Mouse (Mus musculus): Measurements from ENCODE around the gene Akap13.
A peak's percentile ranks its signal among the peaks of the same experiment; 100 is the strongest.

Akap13 gene

DNA sequence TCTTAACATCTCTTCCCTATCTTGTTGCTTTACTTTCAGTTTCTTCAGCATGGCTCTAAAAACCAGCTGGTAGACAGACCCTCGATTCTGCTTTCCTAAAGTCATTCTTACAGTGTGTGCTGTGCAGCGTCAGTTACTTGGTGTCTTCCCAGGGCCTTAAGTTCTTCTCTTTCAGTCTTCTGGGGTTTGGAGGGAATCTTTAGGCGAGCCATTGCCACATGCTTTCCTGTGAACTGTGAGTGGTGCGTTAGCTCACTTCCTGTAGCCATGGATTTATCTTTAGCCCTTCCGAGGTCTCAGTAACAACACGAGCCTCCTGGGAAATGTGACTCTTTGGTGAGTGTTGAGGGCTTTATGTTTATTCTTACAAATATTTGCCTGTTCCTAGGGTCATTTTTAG is 214.1 kb downstream of the Akap13 start:
- DNase-seq (ENCODE audit: low spot score) = no peak

DNA sequence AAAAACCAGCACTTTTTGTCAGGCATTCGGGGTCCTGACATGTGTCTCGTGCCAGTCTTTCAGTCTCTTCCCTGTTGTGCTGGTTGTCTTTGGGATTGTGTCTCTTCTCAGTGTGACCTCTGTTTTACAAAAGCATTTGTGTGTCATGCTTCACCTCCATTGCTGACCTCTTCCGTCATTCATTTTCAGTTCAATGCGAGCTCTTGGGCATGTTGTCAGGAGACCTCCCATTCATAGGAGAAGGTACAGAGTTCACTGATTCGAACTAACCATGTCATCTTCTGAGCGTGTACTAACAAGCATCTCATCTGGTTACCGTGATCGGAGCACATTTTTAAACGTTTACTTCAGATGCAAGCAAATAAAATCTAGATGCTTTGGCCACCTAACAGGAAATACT is 224.3 kb downstream of the Akap13 start:
- no peak for DNase-seq (ENCODE audit: low spot score)

DNA sequence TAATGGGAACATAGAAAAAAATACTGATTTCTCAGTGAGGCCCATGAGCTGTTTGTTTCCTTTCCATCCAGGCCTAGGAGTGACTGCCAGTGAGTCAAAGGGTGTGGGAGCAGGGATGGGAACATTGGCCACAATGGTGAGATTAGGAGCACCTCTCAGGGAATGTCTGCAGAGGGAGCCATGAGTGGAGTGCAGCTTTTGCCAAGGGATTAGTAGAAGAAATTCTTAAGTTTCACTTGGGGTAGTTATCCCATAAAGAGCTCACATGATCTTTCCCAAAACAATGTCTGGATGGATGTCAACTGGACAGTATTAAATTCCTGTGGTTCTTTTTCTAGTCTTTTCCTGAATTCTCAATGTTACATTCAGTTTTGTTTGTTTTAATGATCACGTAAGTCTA is 227.6 kb downstream of the Akap13 start:
- DNase-seq (ENCODE audit: low spot score) = no peak

DNA sequence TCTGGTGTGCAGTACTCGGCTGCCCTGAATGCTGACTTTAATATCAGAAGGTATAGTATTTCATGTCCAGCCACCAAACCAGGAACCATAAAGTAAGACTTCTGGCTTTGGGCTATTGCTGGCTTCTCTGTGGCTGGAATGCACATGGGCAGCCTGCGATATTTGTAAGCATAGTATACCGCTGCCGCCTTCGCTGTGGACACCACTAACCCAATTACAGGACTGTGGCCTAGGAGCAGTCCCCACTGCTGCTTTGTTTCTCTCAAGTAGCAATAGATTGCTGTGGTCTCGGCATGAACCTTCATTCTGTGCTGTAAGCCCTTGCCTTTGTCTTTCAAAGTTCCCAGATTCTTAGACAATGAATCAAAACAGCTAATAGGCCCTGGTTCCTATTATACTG is 228.1 kb downstream of the Akap13 start:
- no peak for DNase-seq (ENCODE audit: low spot score)

DNA sequence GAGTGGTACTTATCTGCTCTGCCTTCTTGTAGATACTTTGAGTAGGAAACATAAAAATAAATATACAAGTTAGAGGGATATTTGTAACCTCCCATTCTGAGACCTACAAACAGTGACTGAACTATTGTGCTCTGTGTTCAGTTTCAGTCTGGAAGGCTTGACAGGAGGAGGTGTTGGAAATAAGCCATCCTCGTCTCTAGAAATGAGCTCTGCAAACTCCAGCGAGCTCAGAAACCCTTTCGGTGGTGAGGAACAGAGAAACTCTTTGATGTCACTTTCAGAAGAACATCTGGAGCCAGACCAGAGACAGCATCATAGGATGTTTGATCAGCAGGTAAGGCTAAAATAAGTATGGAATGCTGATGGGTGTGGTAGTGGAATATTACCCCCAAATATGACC is 229.6 kb downstream of the Akap13 start:
- no peak for DNase-seq (ENCODE audit: low spot score)

DNA sequence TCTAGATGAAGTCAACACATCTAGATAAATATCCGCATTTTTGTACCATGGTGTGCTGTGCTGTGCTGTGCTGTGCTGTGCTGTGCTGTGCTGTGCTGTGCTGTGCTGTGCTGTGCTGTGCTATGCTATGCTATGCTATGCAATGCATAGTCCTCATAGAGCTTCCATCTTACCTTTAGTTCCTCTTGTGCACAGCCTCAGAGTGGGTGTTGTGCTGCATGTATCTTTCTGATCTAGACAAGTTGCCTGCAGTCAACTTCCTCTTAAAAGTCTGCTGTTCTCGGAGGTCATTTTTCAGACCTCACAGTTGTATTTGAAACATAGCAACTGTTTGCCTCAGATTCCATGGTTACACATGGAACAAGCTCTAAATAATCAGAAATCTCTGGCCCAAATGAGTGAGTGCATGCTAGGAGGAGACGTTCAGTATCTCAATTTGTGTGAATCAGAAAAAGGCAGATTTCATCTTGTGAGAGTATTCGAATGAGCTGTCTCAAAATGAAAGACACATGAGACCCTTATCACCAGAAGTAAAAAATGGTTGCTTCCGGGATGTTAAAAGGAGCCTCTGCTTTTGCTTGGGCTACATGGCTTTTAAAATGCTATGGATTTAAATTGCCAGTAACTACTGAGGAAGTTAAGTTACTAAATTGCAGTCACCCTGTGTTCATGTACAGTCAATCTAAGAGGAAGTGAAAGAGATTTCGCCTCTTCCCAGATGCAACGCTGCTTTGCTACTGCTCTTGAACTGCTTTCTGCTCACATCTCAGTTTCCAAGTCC is 230.9 kb downstream of the Akap13 start:
- DNase-seq (ENCODE audit: low spot score) = no peak

DNA sequence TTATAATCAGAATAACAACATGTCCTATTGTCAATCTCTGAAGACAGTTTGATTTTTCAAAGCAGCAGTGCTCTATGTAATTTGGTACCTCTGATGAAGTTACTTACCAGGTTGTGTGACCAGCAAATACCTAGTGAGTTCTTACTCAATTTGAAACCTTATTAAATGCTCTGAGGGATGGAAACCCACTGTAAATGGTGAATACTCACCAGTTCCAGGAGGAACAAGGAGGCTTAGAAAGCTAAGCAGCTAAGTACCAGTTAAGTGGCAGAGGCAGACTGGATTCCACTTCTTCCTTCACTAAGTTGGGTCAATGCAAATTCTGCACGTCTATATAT is 231.5 kb downstream of the Akap13 start:
- DNase-seq (ENCODE audit: low spot score) = no peak

DNA sequence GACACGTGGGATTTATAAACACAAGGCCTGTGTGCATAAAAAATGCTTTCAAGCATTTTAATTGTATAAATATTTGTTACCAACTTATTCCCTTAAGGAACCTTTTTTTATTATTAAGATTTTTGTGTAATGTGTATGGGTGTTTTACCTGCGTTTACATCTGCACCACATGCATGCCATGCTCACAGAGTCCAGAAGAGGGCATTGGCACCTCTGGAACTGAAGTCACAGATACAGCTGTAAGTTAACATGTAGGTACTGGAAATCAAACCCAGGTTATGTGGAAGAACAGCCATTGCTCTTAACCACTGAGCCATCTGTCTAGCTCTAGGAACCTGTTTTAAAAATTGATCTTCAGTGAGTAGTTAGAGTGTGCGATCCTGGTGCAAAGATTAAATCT is 232.8 kb downstream of the Akap13 start:
- DNase-seq (ENCODE audit: low spot score) = no peak

DNA sequence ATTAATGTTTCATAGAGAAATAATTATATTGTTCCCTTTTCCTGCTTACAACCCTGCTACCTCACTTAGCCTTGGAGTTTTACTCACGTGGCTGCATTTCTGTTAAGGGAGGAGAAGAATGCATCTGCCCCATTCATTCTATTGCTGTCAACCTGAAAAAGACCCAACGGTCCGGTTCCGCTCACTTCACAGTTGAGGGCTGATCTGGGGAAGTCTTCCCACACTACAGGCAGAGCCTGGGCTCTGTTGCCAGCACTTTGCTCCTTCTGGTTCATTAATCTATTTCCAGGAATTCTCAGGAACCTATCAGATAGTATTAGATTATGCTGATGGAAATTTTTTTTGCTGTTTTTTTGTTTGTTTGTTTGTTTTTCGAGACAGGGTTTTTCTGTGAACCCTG is 239.4 kb downstream of the Akap13 start:
- DNase-seq (ENCODE audit: low spot score) = no peak

DNA sequence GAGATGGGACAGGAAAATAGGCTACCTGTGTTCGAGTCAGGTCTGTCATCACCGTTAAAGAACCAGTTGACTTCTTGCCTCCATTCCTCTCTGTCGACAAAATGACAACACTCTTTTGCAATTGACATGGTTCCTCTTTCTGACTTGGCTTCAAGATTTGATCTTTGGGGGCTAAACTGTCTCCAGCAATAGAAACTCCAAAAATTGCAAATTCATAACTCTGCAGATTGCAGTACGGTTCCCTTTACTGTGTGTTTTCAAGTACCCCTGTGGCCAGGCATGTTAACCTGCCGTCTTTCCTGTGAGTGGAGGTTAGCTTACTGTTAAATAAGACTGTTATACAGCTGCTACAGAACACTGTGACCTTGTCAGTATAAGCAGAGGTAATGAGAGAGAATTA is 244.5 kb downstream of the Akap13 start:
- DNase-seq (ENCODE audit: low spot score) = no peak

DNA sequence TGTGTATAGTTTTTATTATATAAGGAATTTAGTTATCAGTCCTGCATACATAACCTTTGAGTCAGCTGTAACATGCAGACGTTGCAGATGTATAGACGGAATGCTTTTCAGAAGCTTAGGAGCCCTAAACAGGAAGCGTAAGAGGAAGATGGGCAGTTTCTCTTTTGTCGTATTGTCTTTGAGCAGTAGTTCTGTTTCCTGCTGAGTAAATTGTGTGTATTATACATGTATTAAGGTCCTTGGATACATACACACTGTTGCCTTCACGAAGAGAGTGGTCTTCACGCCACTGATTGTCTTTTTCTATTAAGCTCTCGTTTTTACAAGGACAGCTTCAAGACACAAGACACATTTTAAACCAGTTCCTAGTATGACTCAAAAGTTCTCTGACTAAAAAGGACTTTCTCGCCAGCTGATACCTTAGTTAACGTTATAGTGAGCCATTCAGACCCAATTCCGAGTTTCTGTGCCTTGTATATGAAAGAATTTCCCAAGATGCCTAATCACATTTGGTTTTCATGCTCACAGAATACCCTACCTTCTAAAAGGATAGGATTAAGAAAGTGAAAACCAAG is 245.5 kb downstream of the Akap13 start:
- no peak for DNase-seq (ENCODE audit: low spot score)

DNA sequence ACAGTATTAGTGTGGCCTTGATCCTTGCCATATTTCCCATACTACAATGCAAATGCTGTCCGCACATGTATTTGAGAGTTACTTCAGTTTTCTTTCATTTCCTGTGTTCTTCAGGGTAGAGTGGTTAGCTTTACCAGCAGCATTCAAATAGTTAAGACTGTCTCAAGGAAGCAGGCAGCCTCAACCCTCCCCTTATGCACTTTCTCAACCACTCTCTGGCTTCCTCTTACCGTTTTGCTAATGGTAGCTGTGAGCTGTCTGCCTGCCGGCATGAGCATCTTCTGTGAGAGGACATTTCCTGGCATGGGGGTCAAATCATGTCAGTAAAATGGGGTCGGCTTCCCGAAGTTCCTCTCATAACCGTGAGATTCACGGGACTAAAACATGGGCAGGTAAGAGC is 246.4 kb downstream of the Akap13 start:
- no peak for DNase-seq (ENCODE audit: low spot score)

DNA sequence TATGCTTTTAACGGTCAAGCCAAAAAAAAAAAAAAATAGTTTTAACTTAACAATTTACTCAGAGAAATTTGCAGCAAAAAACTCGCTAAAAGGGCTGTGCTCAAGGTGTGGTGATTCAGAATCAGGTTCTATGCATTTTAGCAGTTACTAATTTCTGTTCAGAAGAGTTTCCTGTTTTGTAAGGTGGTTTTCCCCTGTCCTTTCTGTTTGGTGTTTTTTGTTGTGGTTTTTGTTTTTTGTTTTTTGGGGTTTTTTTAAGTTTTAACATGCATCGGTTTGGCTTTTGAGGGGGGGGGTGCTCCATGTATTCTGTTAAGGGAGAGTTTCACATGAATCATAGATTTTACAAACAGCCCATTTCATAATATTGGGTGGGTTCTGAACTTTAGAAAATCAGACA is 247.0 kb downstream of the Akap13 start:
- no peak for DNase-seq (ENCODE audit: low spot score)

DNA sequence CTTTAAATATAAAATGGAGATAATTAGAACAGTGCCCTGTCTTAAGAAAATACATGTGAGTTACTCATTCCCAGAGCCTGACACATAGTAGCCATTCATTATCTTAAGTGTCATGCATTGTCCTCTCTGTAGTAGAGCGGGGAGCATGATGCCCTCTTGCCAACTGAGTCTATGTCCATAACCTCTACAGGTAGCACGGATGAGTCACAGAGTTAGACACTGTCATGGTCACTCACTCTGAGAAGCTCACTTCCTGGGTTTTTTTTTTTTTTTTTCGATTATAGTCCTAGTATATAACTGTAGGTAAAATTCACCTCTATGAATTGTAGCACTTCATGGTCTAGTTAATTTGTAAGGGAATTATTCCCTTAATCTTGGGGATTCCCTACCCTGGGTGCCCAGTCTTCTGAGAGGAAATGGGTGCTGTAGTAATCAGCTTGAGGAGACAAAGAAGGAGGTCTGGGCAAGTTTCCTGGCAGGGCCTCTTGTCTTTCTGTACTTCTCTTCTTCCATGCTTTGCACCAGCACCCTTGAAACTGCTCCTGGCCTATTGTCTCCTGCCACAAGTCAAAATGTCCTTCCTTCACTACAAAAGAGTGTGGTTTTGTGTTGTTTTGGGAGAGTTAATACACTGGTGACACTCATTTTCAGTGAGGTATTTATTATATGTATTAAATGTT is 247.8 kb downstream of the Akap13 start:
- no peak for DNase-seq (ENCODE audit: low spot score)

DNA sequence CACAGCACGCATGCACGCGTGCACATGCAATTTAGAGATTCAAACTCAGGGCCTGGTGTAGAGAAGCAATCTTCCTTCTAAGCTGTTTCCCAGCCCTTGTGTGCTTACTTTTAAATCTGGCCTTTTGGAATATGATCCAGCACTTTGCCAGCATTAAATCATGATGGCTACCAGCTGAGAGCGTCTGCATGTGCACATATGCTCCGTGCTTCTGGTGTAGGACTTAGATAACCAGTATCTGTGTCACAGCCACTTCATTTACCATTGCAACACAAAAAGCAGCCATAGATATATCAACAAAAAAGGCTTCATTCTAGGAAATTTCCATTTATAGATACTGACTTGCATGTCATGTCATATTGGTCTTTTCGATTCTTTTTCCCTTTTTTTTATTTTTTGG is 249.5 kb downstream of the Akap13 start:
- no peak for DNase-seq (ENCODE audit: low spot score)

DNA sequence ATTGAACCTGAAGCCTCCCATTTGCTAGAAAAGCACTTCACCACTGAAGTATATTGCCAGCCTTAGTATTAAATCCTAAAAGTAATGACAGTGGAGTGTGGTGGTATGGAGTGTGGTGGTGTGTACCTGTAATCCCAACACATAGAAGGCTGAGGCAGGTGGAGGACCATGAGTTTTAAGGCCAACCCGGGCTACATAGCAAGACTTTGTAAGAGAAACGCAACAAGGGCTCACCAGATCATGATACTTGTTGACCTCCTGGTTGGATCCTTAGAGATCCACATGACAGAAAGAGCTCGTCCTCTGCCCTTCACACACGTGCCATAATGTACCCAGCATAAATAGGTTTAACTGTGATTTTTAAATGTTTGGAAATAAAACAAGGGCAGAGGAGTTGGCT is 254.6 kb downstream of the Akap13 start:
- no peak for DNase-seq (ENCODE audit: low spot score)

DNA sequence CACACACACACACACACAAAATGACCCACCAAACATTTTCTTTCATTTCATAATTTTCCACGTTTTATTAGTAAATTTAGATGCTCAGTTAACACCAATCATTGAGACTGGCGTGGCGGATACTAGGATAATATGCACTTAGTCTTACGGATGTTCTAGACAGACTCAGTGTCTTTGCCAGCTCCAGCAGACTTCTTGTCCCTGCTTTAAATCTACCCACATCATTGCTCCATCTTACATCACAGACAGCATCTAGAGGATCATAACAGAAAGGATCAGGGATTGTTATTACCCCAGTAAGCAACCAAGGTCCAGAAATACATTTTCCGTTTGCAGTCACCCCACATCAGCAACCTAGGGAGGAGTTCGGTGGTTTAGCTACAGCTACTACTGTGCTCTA is 255.6 kb downstream of the Akap13 start:
- DNase-seq (ENCODE audit: low spot score) = no peak

DNA sequence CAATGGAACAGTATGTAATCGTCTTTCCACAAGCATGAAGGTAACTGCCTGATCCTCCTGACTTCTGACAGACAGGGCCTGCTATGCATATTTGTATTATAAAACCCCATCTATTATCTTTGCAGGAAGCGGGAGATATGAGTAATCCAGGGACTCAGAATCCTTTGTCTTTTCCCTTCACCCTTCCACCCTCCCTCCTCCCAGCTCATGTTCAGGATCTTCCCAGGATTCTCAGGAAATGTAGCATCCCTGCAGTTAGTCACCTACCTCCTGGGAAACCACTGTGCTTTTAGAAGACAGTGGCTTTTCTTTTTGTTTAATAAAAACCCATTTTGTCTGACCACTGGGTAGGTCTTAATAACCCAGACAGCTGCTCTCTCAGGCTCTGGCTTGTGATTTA is 256.1 kb downstream of the Akap13 start:
- DNase-seq (ENCODE audit: low spot score) = no peak

DNA sequence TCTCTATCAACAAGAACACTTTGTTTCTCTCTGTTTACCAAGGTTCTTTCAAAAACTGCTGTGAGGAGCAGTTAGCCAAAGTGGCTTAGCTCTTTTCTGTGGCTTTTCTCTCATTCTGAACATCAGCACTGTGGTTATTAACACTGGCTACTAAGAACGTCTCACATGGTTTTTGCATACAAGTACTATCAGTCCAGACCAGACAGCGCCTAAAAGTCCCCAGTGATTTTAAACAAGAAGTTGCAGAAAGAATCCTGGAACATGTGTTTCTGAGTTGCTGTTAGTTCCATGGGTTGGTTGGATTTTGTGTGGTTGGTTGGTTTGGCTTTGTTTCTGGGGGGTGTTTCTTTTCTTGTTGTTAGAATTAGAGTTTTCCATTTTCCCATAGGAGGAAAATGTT is 257.5 kb downstream of the Akap13 start:
- DNase-seq (ENCODE audit: low spot score) = no peak

DNA sequence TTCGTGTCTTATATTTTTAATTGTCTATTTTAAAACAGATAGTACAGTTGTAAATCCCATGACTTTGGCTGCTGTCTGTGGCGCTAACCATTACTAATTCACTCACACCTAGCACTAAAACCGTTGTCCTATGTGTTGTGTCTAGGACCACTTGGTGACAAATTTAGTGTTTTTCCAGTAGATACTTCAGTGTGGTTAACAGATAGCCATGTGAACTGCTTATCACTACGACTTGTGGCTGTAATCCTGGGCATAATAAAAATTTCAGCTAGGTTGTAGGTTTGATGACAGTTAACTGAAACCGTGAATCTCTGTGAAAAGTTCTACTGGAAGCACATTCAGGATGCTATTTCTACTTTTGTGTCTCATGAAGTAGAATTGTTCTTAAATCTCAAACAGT is 258.6 kb downstream of the Akap13 start:
- DNase-seq (ENCODE audit: low spot score) = no peak

DNA sequence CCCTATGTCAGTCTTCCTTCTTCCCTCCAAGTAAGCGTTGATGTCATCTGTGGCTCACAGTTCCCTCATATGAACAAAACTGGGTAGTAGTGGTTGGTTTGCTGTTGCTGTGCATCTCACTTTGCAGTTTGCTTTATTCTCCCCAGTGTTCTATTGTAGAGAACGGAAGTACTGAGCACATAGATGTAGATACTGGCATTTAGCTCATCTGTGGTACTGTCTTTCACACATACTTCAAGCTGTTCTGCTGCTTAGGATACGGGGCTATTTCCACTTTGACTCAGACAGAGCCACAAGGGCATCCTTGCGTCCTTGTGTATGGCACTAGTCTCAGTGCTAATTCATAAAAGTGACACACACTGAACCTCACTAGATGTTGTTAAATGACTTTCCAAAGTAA is 259.7 kb downstream of the Akap13 start:
- DNase-seq (ENCODE audit: low spot score) = no peak

DNA sequence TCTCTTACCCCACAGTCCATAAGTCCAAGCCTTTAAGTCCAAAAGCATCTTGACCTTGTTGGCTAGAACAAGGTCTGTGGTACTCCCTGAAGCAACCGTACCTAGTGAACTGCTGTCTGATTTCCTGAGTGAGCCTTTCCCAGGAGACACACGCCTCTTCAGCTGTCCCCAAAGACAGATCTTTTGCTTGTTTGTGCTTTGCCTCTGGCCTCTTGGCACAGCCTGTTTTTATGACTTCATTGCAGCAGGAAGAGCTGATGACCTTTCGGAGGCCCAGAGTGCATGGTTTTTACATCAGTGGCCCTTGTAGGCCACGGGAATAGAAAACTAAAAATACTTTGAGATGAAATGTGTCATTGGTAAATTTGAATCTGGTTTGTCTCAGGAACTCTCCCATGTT is 260.6 kb downstream of the Akap13 start:
- peak; percentile 26 for DNase-seq (ENCODE audit: low spot score)

DNA sequence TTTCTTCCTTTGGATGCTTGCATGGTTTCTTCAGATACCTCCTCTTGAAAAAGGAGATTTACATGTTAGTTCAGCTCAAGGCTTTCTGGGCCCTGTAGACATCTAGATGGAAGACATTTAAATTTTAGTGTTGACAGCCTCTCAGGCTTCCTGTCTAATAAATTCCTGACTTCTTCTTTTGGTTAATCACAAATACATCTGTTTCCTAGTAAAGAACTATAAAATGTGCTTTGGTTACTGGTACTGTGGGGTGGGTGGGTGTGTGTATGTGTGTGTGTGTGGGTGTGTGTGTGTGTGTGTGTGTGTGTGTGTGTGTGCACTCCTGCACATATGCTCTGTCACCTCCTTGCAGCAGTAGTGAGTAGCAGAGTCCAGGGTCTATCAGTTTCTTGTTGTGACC is 262.0 kb downstream of the Akap13 start:
- DNase-seq (ENCODE audit: low spot score) = no peak

DNA sequence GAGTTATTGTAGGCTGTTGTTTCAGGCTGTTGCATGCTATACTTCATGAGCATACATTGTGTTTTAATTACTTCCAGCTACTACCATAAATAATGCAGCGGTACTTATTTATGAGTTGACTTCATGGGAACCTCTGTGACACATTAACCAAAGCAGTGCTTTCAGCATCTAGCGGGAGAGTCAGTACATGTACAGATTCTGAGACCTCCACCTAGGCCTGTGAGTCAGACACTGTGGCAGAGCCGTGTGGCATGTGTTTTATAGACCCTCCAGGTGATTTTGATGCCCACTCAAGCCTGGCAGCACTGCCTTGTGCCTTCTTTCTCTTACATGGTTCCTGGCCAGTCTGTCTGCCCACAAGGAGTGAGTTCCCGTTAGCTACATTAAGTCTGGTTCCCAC is 266.0 kb downstream of the Akap13 start:
- DNase-seq (ENCODE audit: low spot score) = no peak
